Mouse (Mus musculus): ENCODE measurements around the gene Sumo1.
"Not testable (repeated sequence)": the region's sequence is repeated elsewhere in the genome, so short reads cannot be mapped to it uniquely, and the experiment has no call there.

Gene Sumo1

GRCm38 (mm10) chr1:59670641-59671168, at the start of gene Sumo1:
TSS of gene Sumo1 (minus strand) at chr1:59670834.
- peak; percentile 77 for DNase-seq (ENCODE audit: low spot score)

- DNase-seq (ENCODE audit: low spot score) = no peak
These were observed 49.3 kb upstream of the Sumo1 start for GRCm38 (mm10) chr1:59719900-59720299.

DNA sequence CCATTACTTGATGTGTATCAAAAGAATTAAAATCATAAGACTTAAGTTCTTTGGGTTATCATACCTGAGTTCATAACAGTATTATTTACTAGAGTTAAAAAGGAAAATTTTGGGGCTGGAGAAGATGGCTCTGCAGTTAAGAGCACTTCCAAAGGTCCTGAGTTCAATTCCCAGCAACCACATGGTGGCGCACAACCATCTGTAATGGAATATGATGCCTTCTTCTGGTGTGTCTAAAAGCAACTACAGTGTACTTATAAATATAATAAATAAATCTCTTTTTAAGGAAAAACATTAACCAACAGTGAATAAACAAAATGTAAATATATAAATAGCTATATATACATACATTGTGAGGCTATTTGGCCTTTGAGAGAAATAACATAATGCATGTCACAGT, 31.1 kb upstream of the Sumo1 start:
- no peak for DNase-seq (ENCODE audit: low spot score)

- DNase-seq (ENCODE audit: low spot score) = no peak
These were observed 27.6 kb upstream of the Sumo1 start for GRCm38 (mm10) chr1:59698207-59698606.

GRCm38 (mm10) chr1:59697751-59698150, 27.1 kb upstream of the Sumo1 start:
- no peak for DNase-seq (ENCODE audit: low spot score)

GRCm38 (mm10) chr1:59690467-59690866, 19.8 kb upstream of the Sumo1 start:
- no peak for DNase-seq (ENCODE audit: low spot score)

DNA sequence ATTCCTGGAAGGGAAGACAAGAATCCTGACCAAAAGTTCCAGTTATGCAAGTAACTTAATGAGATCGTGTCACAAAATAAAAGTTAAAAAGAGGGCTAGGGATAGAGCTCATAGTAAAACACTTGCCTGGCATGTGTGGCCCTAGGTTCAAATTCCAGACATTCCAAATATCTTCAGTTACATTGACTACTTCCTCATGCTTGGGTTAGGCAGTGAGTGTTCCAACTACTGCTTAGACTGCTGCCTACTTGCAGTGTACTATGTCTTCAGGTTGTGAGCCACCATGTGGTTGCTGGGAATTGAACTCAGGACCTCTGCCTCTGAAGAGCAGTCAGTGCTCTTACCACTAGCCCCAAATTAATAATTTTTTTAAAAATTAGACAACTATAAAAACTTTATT, 16.9 kb upstream of the Sumo1 start:
- no peak for DNase-seq (ENCODE audit: low spot score)

DNA sequence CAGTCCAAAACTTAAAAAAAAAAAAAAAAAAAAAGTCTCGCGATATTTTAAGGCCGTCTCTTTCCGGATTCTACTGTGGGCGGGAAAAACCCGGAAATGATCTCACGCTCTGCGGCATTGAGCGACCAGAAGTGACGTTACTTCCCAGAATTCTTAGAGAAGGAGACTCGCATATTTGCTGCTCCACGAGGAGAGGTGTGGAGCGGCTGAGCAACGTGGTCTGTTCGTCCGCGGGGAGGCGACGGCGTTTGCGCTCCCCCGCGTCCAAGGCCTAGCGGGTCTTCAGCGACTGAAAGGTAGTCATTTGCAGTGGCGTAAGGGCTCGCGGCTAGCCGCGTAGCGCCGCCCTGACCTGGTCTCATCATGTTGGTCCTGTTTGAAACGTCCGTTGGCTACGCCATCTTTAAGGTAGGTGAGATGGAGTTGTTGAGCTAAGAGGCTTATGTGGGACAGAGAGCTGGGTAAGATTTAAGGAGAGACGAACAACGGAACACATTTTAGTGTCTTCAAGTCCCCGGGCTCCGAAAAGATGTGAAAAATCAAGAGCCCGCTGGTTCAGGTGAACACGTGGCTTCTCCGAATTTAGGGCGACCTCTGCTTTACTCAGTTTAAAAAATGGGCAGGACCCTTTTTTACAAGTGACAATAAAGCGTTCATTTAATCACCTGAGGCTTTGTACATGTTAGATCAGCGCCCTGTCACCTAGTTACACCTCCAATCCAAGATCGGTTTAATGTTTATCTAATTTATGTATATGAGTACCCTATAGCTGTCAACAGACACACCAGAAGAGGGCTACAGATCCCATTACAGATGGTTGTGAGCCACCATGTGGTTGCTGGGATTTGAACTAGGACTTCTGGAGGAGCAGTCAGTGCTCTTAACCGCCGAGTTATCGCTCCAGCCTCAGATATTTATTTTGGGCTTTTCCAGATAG, 14.5 kb upstream of the Sumo1 start, which contains the start of gene Nop58:
Gene Nop58 (plus strand): TSS at position 153 of the 937 bp plus-strand sequence.
- DNase-seq (ENCODE audit: low spot score) = peak; percentile 84

GRCm38 (mm10) chr1:59683926-59684818, 13.5 kb upstream of the Sumo1 start:
- DNase-seq (ENCODE audit: low spot score) = no peak

- no peak for DNase-seq (ENCODE audit: low spot score)
These were observed 3.0 kb upstream of the Sumo1 start for GRCm38 (mm10) chr1:59673661-59674060.

- DNase-seq (ENCODE audit: low spot score) = no peak
These were observed 538 bp downstream of the Sumo1 start for GRCm38 (mm10) chr1:59669962-59670630.

DNA sequence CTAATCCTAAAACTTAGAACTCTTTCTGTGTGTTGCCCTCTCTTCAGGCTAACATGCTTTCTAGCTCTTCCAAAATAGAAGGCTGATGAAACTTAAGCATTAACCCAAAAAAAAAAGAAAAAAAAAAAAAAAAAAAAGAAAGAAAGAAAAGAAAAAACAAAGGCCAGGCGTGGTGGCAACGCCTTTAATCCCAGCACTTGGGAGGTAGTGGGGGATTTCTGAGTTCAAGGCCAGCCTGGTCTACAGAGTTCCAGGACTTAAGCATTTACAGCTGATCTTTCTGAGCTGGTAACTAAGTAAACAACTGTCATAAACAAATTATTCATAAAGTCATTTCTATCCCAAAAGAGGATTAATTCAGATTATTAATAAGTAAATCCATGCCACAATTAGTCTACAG, 1.8 kb downstream of the Sumo1 start:
- DNase-seq (ENCODE audit: low spot score) = no peak

GRCm38 (mm10) chr1:59663456-59664135, 7.0 kb downstream of the Sumo1 start:
- DNase-seq (ENCODE audit: low spot score) = no peak

- no peak for DNase-seq (ENCODE audit: low spot score)
These were observed 14.1 kb downstream of the Sumo1 start for GRCm38 (mm10) chr1:59656244-59657171.

- no peak for DNase-seq (ENCODE audit: low spot score)
These were observed 17.3 kb downstream of the Sumo1 start for GRCm38 (mm10) chr1:59653243-59653911.

DNA sequence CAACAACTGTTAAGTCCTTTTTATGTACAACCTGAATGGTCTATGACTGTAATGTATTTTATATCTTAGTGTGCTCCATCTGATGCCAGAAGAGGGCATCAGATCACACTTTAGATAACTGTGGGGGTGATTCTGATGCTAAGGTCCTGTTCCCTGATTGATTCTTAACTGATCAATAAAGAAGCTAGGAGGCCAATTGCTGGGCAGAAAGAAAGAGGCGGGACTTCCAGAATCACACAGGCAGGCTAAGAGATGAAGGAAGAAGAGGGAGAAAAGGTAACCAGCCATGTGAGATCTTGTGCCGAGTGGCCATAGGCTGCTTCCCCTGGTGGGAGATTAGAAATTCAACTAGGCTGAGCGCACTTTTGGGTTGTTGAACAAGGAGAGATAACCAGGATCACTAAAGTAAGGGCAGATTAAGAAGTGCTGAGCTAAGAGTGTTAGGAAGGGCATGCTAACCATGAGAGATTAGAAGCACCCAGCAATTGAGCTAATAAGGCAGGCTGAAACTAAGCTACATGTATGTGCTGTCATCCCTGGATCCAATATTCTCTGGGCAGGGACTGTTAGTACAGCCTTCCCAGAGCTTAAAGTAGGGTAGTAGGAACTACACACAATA, 19.3 kb downstream of the Sumo1 start:
- DNase-seq (ENCODE audit: low spot score) = no peak

- not testable (repeated sequence) for DNase-seq (ENCODE audit: low spot score)
These were observed 24.1 kb downstream of the Sumo1 start for GRCm38 (mm10) chr1:59646502-59646901.

DNA sequence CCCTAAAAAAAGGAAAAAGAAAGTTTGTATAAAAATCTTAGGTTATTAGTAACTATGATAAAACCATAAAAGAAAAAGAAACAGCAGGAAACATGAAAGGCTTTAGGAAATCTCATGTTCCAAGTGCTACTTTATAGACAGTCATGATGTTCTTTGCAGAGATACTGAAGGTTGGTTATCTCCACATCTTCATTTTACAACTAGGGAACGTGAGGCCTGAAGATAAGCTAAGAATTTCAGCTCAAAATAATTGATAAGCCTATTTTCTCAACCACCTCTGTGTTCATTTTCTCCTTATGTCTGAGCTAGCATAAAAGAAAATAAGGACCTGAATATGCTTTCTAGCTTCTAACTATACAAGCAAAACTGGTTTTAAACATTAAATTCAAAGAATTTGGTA, 28.1 kb downstream of the Sumo1 start:
- no peak for DNase-seq (ENCODE audit: low spot score)

- DNase-seq (ENCODE audit: low spot score) = no peak
These were observed 32.3 kb downstream of the Sumo1 start for GRCm38 (mm10) chr1:59638371-59638770.

All from ovary, adult 18-20 months (tissue).